Mouse (Mus musculus): Measurements from ENCODE around the gene Hemk1.
"Not testable (repeated sequence)": the region's sequence is repeated elsewhere in the genome, so short reads cannot be mapped to it uniquely, and the experiment has no call there.

Hemk1 gene

GRCm38 (mm10) chr9:107307099-107307872 is 30.9 kb downstream of the Hemk1 start:
- no peak for DNase-seq

- DNase-seq, result not testable (repeated sequence)
Measured at GRCm38 (mm10) chr9:107306673-107307072, 31.5 kb downstream of the Hemk1 start.

DNA sequence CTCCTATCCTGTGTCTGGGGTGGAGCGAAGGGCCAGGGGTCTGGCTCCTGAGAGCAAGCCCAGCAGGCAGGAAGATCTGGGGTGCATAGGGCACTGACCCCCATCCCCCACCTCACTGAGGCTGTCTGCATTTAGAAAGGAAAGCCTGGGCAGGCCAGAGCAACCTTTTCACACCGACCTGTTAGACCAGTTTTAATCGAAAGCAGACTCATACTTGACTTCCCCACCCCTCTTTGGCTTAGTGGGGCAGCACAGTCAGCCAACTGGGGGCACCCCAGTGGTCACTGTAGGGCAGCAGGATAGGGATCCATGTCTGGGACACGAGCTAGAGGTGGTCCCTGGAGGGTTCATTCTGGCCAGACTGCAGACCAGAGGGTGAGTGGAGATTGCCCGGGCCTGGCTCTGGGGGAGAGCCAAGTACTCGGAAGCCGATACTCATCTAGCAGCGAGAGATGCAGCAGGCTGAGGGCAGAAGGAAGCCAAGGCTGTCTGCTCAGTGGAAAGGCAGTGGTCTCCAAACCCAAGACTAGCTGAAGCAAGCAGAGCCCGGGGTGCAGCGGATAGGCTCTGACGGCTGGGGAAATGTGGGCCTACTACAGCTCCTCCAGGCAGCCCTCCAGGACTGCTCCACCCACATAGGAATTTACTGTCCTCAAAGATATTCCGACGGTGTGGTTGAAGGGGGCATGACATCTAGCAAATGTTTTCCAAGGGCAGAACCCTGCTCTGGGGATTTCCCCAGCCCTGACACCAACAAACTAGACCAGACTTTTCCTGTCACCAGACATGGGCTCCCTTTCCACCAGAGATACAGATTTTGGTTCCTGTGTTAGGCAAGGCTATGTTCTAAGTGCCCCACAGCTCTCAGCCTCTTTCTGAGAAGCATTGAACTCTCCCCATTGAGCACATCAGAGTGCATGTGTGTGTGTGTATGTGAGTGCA is 32.3 kb downstream of the Hemk1 start:
- no peak for DNase-seq

- DNase-seq, result no peak
Measured at GRCm38 (mm10) chr9:107305012-107305411, 33.1 kb downstream of the Hemk1 start.

- no peak for DNase-seq
Measured at GRCm38 (mm10) chr9:107304383-107304782, 33.8 kb downstream of the Hemk1 start.

DNA sequence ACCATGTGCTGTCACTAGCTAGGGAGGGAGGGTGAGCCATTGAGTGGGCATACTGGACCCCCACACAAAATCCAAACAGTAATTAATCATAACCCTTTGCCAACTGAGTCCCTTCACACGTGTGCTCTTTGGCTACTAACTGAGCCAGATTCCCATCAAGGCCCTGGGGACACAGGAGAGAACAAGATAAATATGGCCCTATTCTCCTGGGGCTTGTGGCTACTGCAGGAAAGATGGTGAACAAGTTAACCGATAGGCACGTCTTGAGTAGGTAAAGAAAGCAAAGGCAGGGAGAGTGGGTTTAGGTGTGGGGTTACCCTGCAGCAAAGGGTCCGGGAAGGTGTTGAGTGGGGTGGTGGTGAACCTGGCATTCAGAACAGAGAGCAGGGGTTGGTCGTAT is 34.2 kb downstream of the Hemk1 start:
- DNase-seq, result no peak

DNA sequence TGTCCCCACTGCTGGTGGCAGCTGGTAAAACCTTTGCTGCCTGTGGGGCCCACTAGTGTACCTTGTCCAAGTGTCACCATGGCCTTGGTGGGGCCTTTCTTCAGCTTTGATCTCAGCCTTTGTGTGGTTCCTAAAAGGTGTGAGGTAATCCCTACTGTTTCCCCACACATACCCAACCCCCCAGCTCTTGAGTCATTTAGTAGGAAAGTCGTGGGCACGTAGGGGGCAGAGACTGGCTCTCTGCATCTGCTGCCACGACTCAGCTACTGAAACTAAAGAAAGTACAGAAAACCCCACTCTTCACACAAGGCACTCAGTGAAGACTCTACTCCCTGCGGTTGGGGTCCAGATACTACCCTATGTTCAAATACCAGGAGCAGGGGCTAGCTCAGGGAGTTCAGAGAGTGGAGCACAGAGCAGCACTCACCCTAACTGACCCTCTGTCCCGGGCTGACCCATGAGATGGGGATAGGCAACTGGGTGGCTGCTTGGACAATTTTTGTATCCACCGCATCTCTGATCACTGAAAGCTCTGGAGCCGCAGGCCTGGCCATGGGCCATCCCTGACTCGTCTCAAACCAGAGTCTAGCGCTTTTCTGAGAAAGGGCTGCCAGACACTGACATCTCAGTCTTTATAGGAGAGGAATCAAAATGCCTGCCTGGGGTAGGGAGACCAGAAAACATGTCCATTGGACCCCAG is 34.9 kb downstream of the Hemk1 start:
- no peak for DNase-seq

GRCm38 (mm10) chr9:107302592-107302991 is 35.6 kb downstream of the Hemk1 start:
- DNase-seq, result no peak

DNA sequence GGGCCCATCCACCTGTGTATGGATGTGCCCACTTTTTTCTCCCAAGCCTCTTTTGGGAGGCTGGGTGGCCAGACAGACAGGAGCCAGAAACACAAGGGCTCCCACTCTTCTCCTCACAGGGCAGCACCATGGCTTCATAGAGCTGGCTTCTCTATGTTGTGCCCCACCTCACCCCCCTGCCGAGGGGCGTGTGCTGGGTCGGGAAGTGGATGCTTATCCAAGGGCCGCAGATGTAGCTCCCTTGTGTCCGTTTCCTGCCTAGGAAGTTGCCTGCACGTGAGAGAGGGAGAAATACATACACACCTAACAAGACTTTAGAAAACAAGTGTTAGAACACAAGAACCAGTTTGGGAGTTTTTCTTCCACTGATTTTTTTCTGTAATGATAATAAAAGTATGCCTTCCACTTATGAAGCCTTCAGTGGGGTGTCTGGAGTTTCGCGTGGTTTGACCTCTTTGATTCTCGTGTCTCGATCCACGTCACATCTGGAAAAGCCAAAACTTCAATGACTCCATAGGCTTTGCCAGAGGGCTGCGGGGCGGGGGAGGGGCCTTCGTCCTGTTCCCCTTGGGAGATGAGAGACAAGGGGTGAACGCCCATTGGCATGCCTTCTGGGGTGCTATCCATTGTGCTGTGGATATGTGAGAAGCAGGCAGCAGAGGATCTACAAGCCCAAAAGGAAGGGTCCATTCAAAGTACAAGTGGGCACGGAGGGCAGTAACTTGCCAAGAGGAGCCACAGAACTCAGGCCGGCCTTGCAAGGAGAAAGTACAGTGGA is 36.4 kb downstream of the Hemk1 start:
- no peak for DNase-seq

DNA sequence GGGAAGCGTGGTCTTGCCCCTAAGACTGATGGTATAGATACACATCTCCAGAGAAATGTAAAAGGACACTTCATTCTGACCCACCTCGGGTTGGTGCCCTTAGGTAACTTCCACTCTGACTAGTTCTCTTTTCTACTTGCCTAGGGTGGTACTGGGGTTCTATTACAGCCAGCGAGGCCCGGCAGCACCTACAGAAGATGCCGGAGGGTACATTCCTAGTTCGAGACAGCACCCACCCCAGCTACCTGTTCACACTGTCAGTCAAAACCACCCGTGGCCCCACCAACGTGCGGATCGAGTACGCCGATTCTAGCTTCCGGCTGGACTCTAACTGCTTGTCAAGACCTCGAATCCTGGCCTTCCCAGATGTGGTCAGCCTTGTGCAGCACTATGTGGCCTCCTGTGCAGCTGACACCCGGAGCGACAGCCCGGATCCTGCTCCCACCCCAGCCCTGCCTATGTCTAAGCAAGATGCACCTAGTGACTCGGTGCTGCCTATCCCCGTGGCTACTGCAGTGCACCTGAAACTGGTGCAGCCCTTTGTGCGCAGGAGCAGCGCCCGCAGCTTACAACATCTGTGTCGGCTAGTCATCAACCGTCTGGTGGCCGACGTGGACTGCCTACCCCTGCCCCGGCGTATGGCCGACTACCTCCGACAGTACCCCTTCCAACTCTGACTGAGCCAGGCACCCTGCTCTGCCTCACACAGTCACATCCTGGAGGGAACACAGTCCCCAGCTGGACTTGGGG is 37.8 kb downstream of the Hemk1 start:
- DNase-seq, result no peak

- no peak for DNase-seq
Measured at GRCm38 (mm10) chr9:107299783-107300182, 38.4 kb downstream of the Hemk1 start.

GRCm38 (mm10) chr9:107298876-107299275 is 39.3 kb downstream of the Hemk1 start:
- no peak for DNase-seq

DNA sequence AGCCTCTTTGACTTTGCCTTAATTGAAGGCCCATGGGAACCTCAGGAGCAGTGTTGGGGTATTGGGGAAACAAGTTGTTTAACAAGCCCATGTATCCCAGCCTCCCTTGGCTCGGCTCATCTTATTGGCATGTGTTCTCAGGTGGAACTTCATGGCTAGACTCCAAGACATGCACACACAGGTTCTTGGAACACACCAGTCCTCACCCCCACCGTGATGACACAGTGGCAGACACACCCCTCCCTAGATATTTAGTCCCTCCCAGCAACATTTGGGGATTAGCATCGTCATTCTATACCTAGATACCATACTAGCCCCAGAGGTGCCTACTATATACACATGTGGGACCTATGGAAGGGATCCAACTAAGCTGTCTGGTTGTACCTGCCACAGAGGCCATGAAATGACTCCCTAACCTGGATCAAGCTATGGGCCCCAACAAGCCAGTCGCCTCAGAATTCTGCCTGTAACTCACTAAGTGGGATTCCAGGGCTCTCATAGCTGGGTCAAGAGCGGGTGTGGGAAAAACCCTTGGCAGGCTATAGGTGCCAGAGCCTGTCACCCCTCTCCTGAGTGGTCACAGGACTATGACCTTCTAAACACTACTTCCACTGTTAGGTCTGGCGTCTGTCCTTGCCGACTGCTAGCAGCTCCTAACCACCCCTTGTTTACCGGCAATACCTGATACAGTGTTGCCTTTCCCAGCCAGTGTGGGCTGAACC is 39.9 kb downstream of the Hemk1 start:
- no peak for DNase-seq

DNA sequence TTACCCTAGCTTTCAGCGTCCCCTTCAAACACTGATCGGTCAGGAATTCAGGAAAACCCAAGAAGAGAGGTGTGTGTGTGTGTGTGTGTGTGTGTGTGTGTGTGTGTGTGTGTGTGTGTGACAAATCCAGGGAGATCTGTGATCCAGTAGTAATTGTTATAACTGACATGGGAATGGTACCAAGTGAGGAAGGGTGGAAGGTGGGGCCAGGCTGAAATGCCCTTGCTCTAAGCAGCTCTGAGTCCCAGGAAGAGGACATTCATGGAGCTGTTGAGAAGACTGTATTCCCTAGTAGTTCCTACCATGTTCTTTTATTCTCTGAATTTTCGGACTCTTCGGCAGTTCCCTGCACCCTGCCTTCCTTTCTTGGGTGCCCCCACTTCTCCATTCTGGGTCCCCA is 40.5 kb downstream of the Hemk1 start:
- DNase-seq, result no peak

- DNase-seq, result no peak
Measured at GRCm38 (mm10) chr9:107297059-107297458, 41.1 kb downstream of the Hemk1 start.

DNA sequence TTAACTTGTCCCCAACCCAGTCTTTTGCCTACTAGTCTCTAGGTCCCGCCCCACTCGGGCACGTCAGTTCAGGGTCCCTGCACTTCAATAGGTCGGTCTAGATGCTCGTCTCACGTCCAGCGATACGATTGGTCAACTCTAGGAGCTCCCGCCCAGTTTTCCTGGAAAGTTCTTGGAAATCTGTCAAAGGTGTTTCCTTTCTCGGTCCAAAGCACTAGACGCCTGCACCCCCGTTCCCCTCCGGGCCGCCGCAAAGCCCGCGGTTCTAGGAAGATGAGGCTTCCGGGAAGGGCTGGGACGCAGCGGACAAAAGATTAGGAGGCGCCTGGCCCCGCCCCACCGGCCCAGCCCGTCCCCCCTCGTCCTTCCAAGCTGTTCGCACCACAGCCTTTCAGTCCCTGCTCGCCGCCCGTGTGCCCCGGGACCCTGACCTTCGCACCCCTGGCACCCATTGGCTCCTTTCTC is 41.6 kb downstream of the Hemk1 start:
- DNase-seq, result peak; percentile 90

GRCm38 (mm10) chr9:107296041-107296440 is 42.1 kb downstream of the Hemk1 start:
- DNase-seq, result no peak

DNA sequence AAGGTAGTCTGAATTCAATTTTAAA is 42.3 kb downstream of the Hemk1 start, which contains the start of gene Cish:
TSS of gene Cish (plus strand) at position 11 of the 25 bp plus-strand sequence.
- DNase-seq, result no peak

- no peak for DNase-seq
Measured at GRCm38 (mm10) chr9:107295616-107296015, 42.5 kb downstream of the Hemk1 start.

GRCm38 (mm10) chr9:107294249-107294648 is 43.9 kb downstream of the Hemk1 start:
- DNase-seq, result no peak

DNA sequence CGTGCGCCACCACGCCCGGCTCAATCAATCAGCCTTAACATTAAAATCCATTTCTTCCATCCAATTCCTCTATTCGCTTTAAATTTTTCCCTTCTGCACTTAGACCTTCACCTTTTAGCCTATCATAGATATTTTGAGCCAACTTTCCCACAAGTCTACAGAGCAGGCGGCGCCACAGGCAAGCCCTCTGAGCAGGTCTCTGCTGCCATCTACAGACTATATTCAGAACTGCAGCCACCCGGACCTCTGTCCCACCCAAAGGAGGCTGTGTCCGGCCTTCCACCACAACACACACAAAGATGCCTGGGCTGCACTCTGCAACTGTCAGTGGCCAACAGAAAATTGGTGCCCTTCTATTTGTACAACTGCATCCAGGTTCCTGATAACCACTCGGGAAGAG is 47.3 kb downstream of the Hemk1 start:
- DNase-seq, result peak; percentile 56

All from layer of hippocampus, adult 9-11 months (tissue).